In genomic region chr4:40827926-40828325, GRCm38 (mm10) we compare ENCODE assay signal across 22 mouse cellular contexts. TPM values are rescaled to one million over a fixed set of nuclear protein-coding genes. Genes with fewer than 3 reads are reported as not detected.
A peak's percentile ranks its signal among the peaks of the same experiment; 100 is the strongest.
DNase-seq lines count a peak whose midpoint lies in the region; ATAC-seq lines count a peak whose summit lies in the region.
"Had no signal": no experiment of that assay in that cellular context is flagged by ENCODE, and none has a peak within 500 bp of the region (broad histone marks: within the 10 kb centered on the region; RNA-seq: fewer than 3 reads in every experiment).

No protein-coding gene starts in this region.

- H3K36me3 ChIP-seq in heart, embryonic 16.5 days (ENCODE audit: control insufficient read depth, insufficient read depth): peaks cover 14% of the 10 kb centered on the region
- H3K36me3 ChIP-seq in lung, embryonic 15.5 days: no peaks in the 10 kb centered on the region
- H3K36me3 ChIP-seq: hindbrain, embryonic 15.5 days had no signal

- H3K27ac ChIP-seq in heart, embryonic 16.5 days (ENCODE audit: low read length): peak overlapping the region; percentile 42
- H3K27ac ChIP-seq in lung, embryonic 15.5 days: peak overlapping the region; percentile 77
- peak overlapping the region; percentile 59 for H3K27ac ChIP-seq in brown adipose tissue, adult 24 weeks (replicated peaks; ENCODE audit: low read depth, low read length)
- H3K27ac ChIP-seq: forebrain, embryonic 13.5 days; hindbrain, embryonic 10.5 days; hindbrain, embryonic 15.5 days had no signal

- intact Hi-C loops in heart, postnatal 14 days (cut with DNase I): no loop called here

- H3K4me1 ChIP-seq in heart, embryonic 16.5 days (ENCODE audit: control insufficient read depth, insufficient read depth, low read length): peaks cover 48% of the 10 kb centered on the region
- H3K4me1 ChIP-seq in lung, embryonic 15.5 days: 0 out of 2 replicates have a peak, but pooled peaks cover 10% of the 10 kb centered on the region
- H3K4me1 ChIP-seq in brown adipose tissue, adult 24 weeks (ENCODE audit: control insufficient read depth, insufficient read depth, insufficient read length, low read length): peaks cover 28% of the 10 kb centered on the region
- H3K4me1 ChIP-seq: forebrain, embryonic 13.5 days; hindbrain, embryonic 15.5 days had no signal

- DNase-seq in heart, adult 11 months: peak; percentile 90
- no peak for DNase-seq in heart, postnatal 14 days
- DNase-seq in heart, adult 18-20 months: no peak
- no peak for DNase-seq in lung, postnatal 36 days
- DNase-seq: adrenal gland, postnatal 10 days; cerebellum, adult 11 months; cerebellum, adult 9-10 months; cerebellum, postnatal 36 days; gastrocnemius, postnatal 25 days; kidney, adult 11 months; kidney, postnatal 14 days; layer of hippocampus, adult 9-11 months; midbrain, embryonic 14.5 days; thymus, postnatal 4 days had no signal

- no peaks in the 10 kb centered on the region for H3K27me3 ChIP-seq in heart, embryonic 16.5 days (ENCODE audit: control insufficient read depth, insufficient read depth, low read length)
- no peaks in the 10 kb centered on the region for H3K27me3 ChIP-seq in lung, embryonic 15.5 days
- H3K27me3 ChIP-seq: forebrain, embryonic 13.5 days; hindbrain, embryonic 15.5 days; Patski had no signal

- H3K4me2 ChIP-seq in heart, embryonic 16.5 days (ENCODE audit: low read depth, low read length): no peak overlapping the region
- no peak overlapping the region for H3K4me2 ChIP-seq in lung, embryonic 15.5 days
- H3K4me2 ChIP-seq: forebrain, embryonic 13.5 days; hindbrain, embryonic 15.5 days had no signal

- H3K9me3 ChIP-seq in heart, embryonic 16.5 days (replicated peaks; ENCODE audit: control insufficient read depth, low read length): no peaks in the 10 kb centered on the region
- H3K9me3 ChIP-seq in lung, embryonic 15.5 days: no peaks in the 10 kb centered on the region
- H3K9me3 ChIP-seq: forebrain, embryonic 13.5 days; hindbrain, embryonic 10.5 days; hindbrain, embryonic 15.5 days had no signal

- WGBS in heart, embryonic 16.5 days: 55% methylated on average over 9 of the region's 9 CpGs
- WGBS in lung, embryonic 15.5 days: 66% methylated on average over 9 of the region's 9 CpGs

- no peak overlapping the region for H3K9ac ChIP-seq in heart, embryonic 16.5 days (ENCODE audit: low read length)
- no peak overlapping the region for H3K9ac ChIP-seq in lung, embryonic 15.5 days
- H3K9ac ChIP-seq: forebrain, embryonic 13.5 days; hindbrain, embryonic 15.5 days had no signal

- ATAC-seq in heart, embryonic 16.5 days (replicated peaks; ENCODE audit: extremely low read depth, insufficient read depth, low FRiP score): no peak
- ATAC-seq in lung, embryonic 15.5 days (ENCODE audit: borderline replicate concordance, extremely low read depth, low FRiP score, low TSS enrichment): peak; percentile 68
- ATAC-seq: forebrain, embryonic 13.5 days; inflammation-experienced regulatory T-cells, adult 6 months; Patski had no signal

- H3K4me3 ChIP-seq in heart, embryonic 16.5 days (ENCODE audit: low read length): no peak overlapping the region
- H3K4me3 ChIP-seq in lung, embryonic 15.5 days: no peak overlapping the region
- no peak overlapping the region for H3K4me3 ChIP-seq in brown adipose tissue, adult 24 weeks (ENCODE audit: insufficient read depth, low read depth, low read length)
- H3K4me3 ChIP-seq: forebrain, embryonic 13.5 days; hindbrain, embryonic 10.5 days; hindbrain, embryonic 15.5 days had no signal

RNA-seq across cellular contexts. Expression of gene B4galt1, which starts 25.9 kb away (rescaled TPM):
- total RNA-seq in heart, postnatal 14 days (2021): 10 to 100 TPM; 65.7 to 70.3 TPM
- 54.5 and 61.5 TPM in 2 replicates for polyA plus RNA-seq in heart, embryonic 16.5 days (2015; fragmentation: Nextera tagmentation; extraction: Ambion mirVana)
- total RNA-seq in heart, adult 18-20 months (2021): 10 to 100 TPM; 58.2 to 59.1 TPM
- 70.0 and 74.5 TPM in 2 replicates for polyA plus RNA-seq in lung, embryonic 15.5 days (2015; fragmentation: Nextera tagmentation; extraction: Ambion mirVana)
- 33.0 and 33.8 TPM in 2 replicates for polyA plus RNA-seq in brown adipose tissue, adult 24 weeks (2012; ENCODE audit: insufficient read depth, insufficient read length, missing spikeins)
